Mouse (Mus musculus): Measurements from ENCODE around the gene Ccdc51. TPM values are rescaled to one million over a fixed set of nuclear protein-coding genes. Genes with fewer than 3 reads are reported as not detected.
A peak's percentile ranks its signal among the peaks of the same experiment; 100 is the strongest.
"Not testable (repeated sequence)": the region's sequence is repeated elsewhere in the genome, so short reads cannot be mapped to it uniquely, and the experiment has no call there.

Ccdc51 gene
- polyA plus RNA-seq, 1 experiment, result 5.1 TPM

- TF ChIP-seq POLR2A (IDR thresholded peaks at IDR 0.05; ENCODE audit: low read depth, low read length), result no peak
- H3K27me3 ChIP-seq (ENCODE audit: control insufficient read depth, insufficient read depth, low read length), result no peaks in the 10 kb centered on the region
- WGBS, result 92% methylated on average over 2 of the region's 2 CpGs
- H3K4me3 ChIP-seq (ENCODE audit: extremely low read depth, insufficient read depth, insufficient read length), result no peak overlapping the region
- no peaks in the 10 kb centered on the region for H3K36me3 ChIP-seq (ENCODE audit: control insufficient read depth, insufficient read depth, low read length)
- no peak overlapping the region for H3K27ac ChIP-seq (ENCODE audit: insufficient read depth, low read length)
- DNase-seq (ENCODE audit: low read depth in 1 of 2, low spot score in 2 of 2), result no peak
- H3K4me1 ChIP-seq (ENCODE audit: control insufficient read depth, insufficient read depth, insufficient read length), result no peaks in the 10 kb centered on the region
Observed at GRCm38 (mm10) chr9:109125043-109125442, 42.8 kb downstream of the Ccdc51 start.

DNA sequence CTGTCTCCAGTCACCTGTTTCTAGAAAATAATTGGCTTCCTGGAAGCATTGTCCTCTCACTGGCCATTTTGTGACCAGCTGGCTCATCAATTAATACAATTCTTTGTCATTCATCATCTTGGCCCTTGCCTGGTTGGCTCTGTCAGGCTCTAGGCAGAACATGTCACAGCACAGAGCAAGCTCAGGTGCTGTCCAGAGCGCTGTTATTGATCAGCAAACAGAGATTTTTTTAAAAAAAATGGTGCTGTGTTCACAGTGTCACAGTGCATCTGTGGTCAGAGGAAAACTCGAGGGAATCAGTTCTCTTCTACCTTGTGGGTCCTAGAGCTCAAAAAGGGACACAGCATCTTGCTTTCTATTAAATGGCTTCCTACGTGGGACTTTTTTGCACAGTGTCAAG lies 43.2 kb downstream of the Ccdc51 start:
- no peak overlapping the region for H3K27ac ChIP-seq (ENCODE audit: insufficient read depth, low read length)

DNA sequence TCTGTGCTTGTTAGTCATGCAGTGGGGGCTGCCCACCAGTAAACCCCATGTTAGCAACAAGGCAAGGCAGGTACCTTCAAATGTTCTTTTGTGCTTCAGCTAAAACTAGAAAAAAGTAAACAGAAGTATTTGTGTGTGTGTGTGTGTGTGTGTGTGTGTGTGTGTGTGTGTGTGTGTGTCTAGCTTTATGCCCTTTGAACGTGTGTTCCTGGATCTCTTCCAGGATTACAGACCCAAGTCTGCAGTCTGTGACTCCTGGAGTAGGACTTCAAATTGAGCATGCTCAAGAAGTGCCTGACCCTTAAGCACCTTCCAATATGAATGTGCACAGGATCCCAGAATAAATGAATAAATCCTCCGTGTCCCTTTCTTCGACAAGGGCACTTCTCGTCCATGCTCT lies 44.8 kb downstream of the Ccdc51 start:
- Histone ChIP-seq H3K27ac (ENCODE audit: insufficient read depth, low read length) (no peak overlapping the region), H3K27me3 (ENCODE audit: control insufficient read depth, insufficient read depth, low read length) (no peaks in the 10 kb centered on the region), H3K36me3 (ENCODE audit: control insufficient read depth, insufficient read depth, low read length) (no peaks in the 10 kb centered on the region), H3K4me1 (ENCODE audit: control insufficient read depth, insufficient read depth, insufficient read length) (no peaks in the 10 kb centered on the region), H3K4me3 (ENCODE audit: extremely low read depth, insufficient read depth, insufficient read length) (no peak overlapping the region)
- no peak for DNase-seq (ENCODE audit: low read depth in 1 of 2, low spot score in 2 of 2)
- no peak for TF ChIP-seq CTCF (IDR thresholded peaks at IDR 0.05; ENCODE audit: extremely low read depth, insufficient read depth, insufficient read length, insufficient replicate concordance)
- no peak for TF ChIP-seq POLR2A (IDR thresholded peaks at IDR 0.05; ENCODE audit: low read depth, low read length)
- WGBS, result 71% methylated on average over 4 of the region's 4 CpGs

More for the DNA sequence above, 43.2 kb downstream of the Ccdc51 start:
- no peak for TF ChIP-seq CTCF (IDR thresholded peaks at IDR 0.05; ENCODE audit: extremely low read depth, insufficient read depth, insufficient read length, insufficient replicate concordance)
- Histone ChIP-seq H3K36me3 (ENCODE audit: control insufficient read depth, insufficient read depth, low read length) (no peaks in the 10 kb centered on the region), H3K4me1 (ENCODE audit: control insufficient read depth, insufficient read depth, insufficient read length) (no peaks in the 10 kb centered on the region), H3K27me3 (ENCODE audit: control insufficient read depth, insufficient read depth, low read length) (no peaks in the 10 kb centered on the region), H3K4me3 (ENCODE audit: extremely low read depth, insufficient read depth, insufficient read length) (no peak overlapping the region)
- 75% methylated on average over 3 of the region's 3 CpGs for WGBS
- no peak for DNase-seq (ENCODE audit: low read depth in 1 of 2, low spot score in 2 of 2)

DNA sequence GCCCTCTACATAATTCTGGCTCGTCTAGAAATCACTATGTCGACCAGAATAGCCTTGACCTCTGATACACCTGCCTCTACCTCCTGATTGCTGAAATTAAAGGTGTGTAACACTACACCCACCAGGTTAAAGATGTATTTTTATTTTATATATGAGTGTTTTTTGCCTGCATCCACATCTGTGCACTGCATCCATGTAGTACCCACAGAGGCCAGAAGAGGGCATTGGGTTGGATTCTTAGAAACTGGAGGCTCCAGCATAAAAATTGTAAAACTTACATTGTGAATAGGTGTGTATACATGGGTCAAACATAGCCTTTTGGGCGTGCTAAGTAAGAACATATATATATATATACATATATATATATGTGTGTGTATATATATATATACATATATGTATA lies 45.9 kb downstream of the Ccdc51 start:
- Histone ChIP-seq H3K27me3 (ENCODE audit: control insufficient read depth, insufficient read depth, low read length) (no peaks in the 10 kb centered on the region), H3K27ac (ENCODE audit: insufficient read depth, low read length) (no peak overlapping the region), H3K4me1 (ENCODE audit: control insufficient read depth, insufficient read depth, insufficient read length) (no peaks in the 10 kb centered on the region), H3K36me3 (ENCODE audit: control insufficient read depth, insufficient read depth, low read length) (no peaks in the 10 kb centered on the region), H3K4me3 (ENCODE audit: extremely low read depth, insufficient read depth, insufficient read length) (no peak overlapping the region)
- 51% methylated on average over 3 of the region's 3 CpGs for WGBS
- DNase-seq (ENCODE audit: low read depth in 1 of 2, low spot score in 2 of 2), result no peak
- TF ChIP-seq POLR2A (IDR thresholded peaks at IDR 0.05; ENCODE audit: low read depth, low read length) (no peak), CTCF (IDR thresholded peaks at IDR 0.05; ENCODE audit: extremely low read depth, insufficient read depth, insufficient read length, insufficient replicate concordance) (no peak)

GRCm38 (mm10) chr9:109130076-109130475 lies 47.8 kb downstream of the Ccdc51 start:
- Histone ChIP-seq H3K27ac (ENCODE audit: insufficient read depth, low read length) (no peak overlapping the region), H3K4me1 (ENCODE audit: control insufficient read depth, insufficient read depth, insufficient read length) (no peaks in the 10 kb centered on the region), H3K36me3 (ENCODE audit: control insufficient read depth, insufficient read depth, low read length) (no peaks in the 10 kb centered on the region), H3K27me3 (ENCODE audit: control insufficient read depth, insufficient read depth, low read length) (no peaks in the 10 kb centered on the region), H3K4me3 (ENCODE audit: extremely low read depth, insufficient read depth, insufficient read length) (no peak overlapping the region)
- WGBS, result 79% methylated on average over 5 of the region's 5 CpGs
- TF ChIP-seq CTCF (IDR thresholded peaks at IDR 0.05; ENCODE audit: extremely low read depth, insufficient read depth, insufficient read length, insufficient replicate concordance) (no peak), POLR2A (IDR thresholded peaks at IDR 0.05; ENCODE audit: low read depth, low read length) (no peak)
- DNase-seq (ENCODE audit: low read depth in 1 of 2, low spot score in 2 of 2), result no peak

GRCm38 (mm10) chr9:109140414-109140813 lies 58.1 kb downstream of the Ccdc51 start:
- TF ChIP-seq CTCF (IDR thresholded peaks at IDR 0.05; ENCODE audit: extremely low read depth, insufficient read depth, insufficient read length, insufficient replicate concordance), result peak; percentile 13; the same call in 1 of the 2 replicates
- 65% methylated on average over 4 of the region's 4 CpGs for WGBS
- DNase-seq (ENCODE audit: low read depth in 1 of 2, low spot score in 2 of 2); H3K4me1 ChIP-seq (ENCODE audit: control insufficient read depth, insufficient read depth, insufficient read length); H3K27me3 ChIP-seq (ENCODE audit: control insufficient read depth, insufficient read depth, low read length); H3K27ac ChIP-seq (ENCODE audit: insufficient read depth, low read length); H3K36me3 ChIP-seq (ENCODE audit: control insufficient read depth, insufficient read depth, low read length); H3K4me3 ChIP-seq (ENCODE audit: extremely low read depth, insufficient read depth, insufficient read length): not testable (repeated sequence)

Other genes starting within 250 kb of the Ccdc51 start
- 13.0 and 14.9 TPM in 2 replicates for gene Slc26a6, start 229.2 kb upstream of the Ccdc51 start, polyA plus RNA-seq (2012; rRNA removed)
- 0.12 and 0.41 TPM in 2 replicates for gene Tmem89, start 167.9 kb upstream of the Ccdc51 start, polyA plus RNA-seq (2012; rRNA removed)
- 213 and 285 TPM in 2 replicates for gene Uqcrc1, start 145.9 kb upstream of the Ccdc51 start, polyA plus RNA-seq (2012; rRNA removed)
- gene Col7a1, start 128.9 kb upstream of the Ccdc51 start, polyA plus RNA-seq (2012; rRNA removed), result 14.0 and 14.4 TPM in 2 replicates
- gene Ucn2, start 96.5 kb upstream of the Ccdc51 start, polyA plus RNA-seq (2012; rRNA removed), result 0.92 and 0.97 TPM in 2 replicates
- 22.6 and 25.4 TPM in 2 replicates for gene Pfkfb4, start 90.7 kb upstream of the Ccdc51 start, polyA plus RNA-seq (2012; rRNA removed)
- gene Shisa5, start 43.9 kb upstream of the Ccdc51 start, polyA plus RNA-seq (2012; rRNA removed), result 4,319 and 4,795 TPM in 2 replicates
- 137 and 262 TPM in 2 replicates for gene Trex1, start 22.8 kb upstream of the Ccdc51 start, polyA plus RNA-seq (2012; rRNA removed)
- 16.2 and 17.0 TPM in 2 replicates for gene Atrip, start 8.4 kb upstream of the Ccdc51 start, polyA plus RNA-seq (2012; rRNA removed)
- gene Tma7, start 94 bp downstream of the Ccdc51 start, polyA plus RNA-seq (2012; rRNA removed), result 10.2 and 16.4 TPM in 2 replicates
- 10.4 TPM in 2 replicates for gene Plxnb1, start 12.9 kb downstream of the Ccdc51 start, polyA plus RNA-seq (2012; rRNA removed)
- gene Fbxw21, start 79.5 kb downstream of the Ccdc51 start, polyA plus RNA-seq (2012; rRNA removed), result not detected in 2 replicates
- 0.37 TPM in 1 of 2 replicates, not detected in the other for gene Fbxw13, start 113.5 kb downstream of the Ccdc51 start, polyA plus RNA-seq (2012; rRNA removed)
- not detected in 2 replicates for gene Fbxw20, start 152.3 kb downstream of the Ccdc51 start, polyA plus RNA-seq (2012; rRNA removed)
- not detected in 2 replicates for gene Fbxw14, start 205.2 kb downstream of the Ccdc51 start, polyA plus RNA-seq (2012; rRNA removed)

Data from spleen, adult 2 months (tissue).